Comparison of ENCODE assay signal across 14 mouse cellular contexts in genomic region chr2:169679951-169680350, GRCm38 (mm10). TPM values are rescaled to one million over a fixed set of nuclear protein-coding genes. Genes with fewer than 3 reads are reported as not detected.
DNase-seq lines count a peak whose midpoint lies in the region; ATAC-seq and TF ChIP-seq lines count a peak whose summit lies in the region.
"Had no signal": no experiment of that assay in that cellular context is flagged by ENCODE, and none has a peak within 500 bp of the region (broad histone marks: within the 10 kb centered on the region; RNA-seq: fewer than 3 reads in every experiment).

No protein-coding gene starts in this region.

- TF ChIP-seq CTCF in midbrain, postnatal 0 days (IDR thresholded peaks at IDR 0.05): no peak
- no peak for TF ChIP-seq CTCF in gastrocnemius, adult 2 months (IDR thresholded peaks at IDR 0.05)

- H3K4me1 ChIP-seq in hindbrain, embryonic 13.5 days (replicated peaks): peaks cover 40% of the 10 kb centered on the region
- H3K4me1 ChIP-seq in hindbrain, embryonic 10.5 days (replicated peaks): peaks cover 29% of the 10 kb centered on the region
- H3K4me1 ChIP-seq in brown adipose tissue, adult 24 weeks (ENCODE audit: control insufficient read depth, insufficient read depth, insufficient read length, low read length): peaks cover 21% of the 10 kb centered on the region; the same call in 1 of the 2 replicates
- H3K4me1 ChIP-seq in hindbrain, embryonic 16.5 days (ENCODE audit: control insufficient read depth, insufficient read depth, low read depth, low read length): peaks cover 23% of the 10 kb centered on the region; the same call in 1 of the 2 replicates
- peaks cover 4% of the 10 kb centered on the region; the same call in 1 of the 2 replicates for H3K4me1 ChIP-seq in midbrain, postnatal 0 days (ENCODE audit: insufficient read depth, low read length)

- intact Hi-C loops in gastrocnemius, adult 2 months (cut with DNase I): no loop called here

- no peak overlapping the region for H3K4me2 ChIP-seq in hindbrain, embryonic 13.5 days
- no peak overlapping the region for H3K4me2 ChIP-seq in hindbrain, embryonic 16.5 days (ENCODE audit: low read length)
- H3K4me2 ChIP-seq in midbrain, postnatal 0 days (ENCODE audit: low read depth, low read length, poor library complexity, severe bottlenecking): no peak overlapping the region
- H3K4me2 ChIP-seq: embryonic facial prominence, embryonic 13.5 days; heart, embryonic 15.5 days had no signal

- no peaks in the 10 kb centered on the region for H3K9me3 ChIP-seq in hindbrain, embryonic 13.5 days
- H3K9me3 ChIP-seq in hindbrain, embryonic 10.5 days: no peaks in the 10 kb centered on the region
- no peaks in the 10 kb centered on the region for H3K9me3 ChIP-seq in hindbrain, embryonic 16.5 days (ENCODE audit: control insufficient read depth, low read length)
- H3K9me3 ChIP-seq in midbrain, postnatal 0 days (ENCODE audit: low read length): no peaks in the 10 kb centered on the region
- H3K9me3 ChIP-seq: embryonic facial prominence, embryonic 13.5 days; heart, embryonic 15.5 days had no signal

- no peaks in the 10 kb centered on the region for H3K36me3 ChIP-seq in hindbrain, embryonic 13.5 days
- no peaks in the 10 kb centered on the region for H3K36me3 ChIP-seq in hindbrain, embryonic 10.5 days
- H3K36me3 ChIP-seq in hindbrain, embryonic 16.5 days (ENCODE audit: control insufficient read depth, insufficient read depth, low read length): no peaks in the 10 kb centered on the region
- H3K36me3 ChIP-seq in midbrain, postnatal 0 days (ENCODE audit: insufficient read depth, low read length): no peaks in the 10 kb centered on the region
- H3K36me3 ChIP-seq: embryonic facial prominence, embryonic 13.5 days; heart, embryonic 15.5 days had no signal

- no peak for DNase-seq in hindbrain, embryonic 10.5 days (ENCODE audit: low spot score)
- DNase-seq in midbrain, postnatal 0 days (ENCODE audit: low spot score): peak; percentile 45
- no peak for DNase-seq in gastrocnemius, adult 2 months
- DNase-seq in layer of hippocampus, adult 18-20 months (ENCODE audit: low spot score in 2 of 2): no peak
- no peak for DNase-seq in gastrocnemius, postnatal 4 days (ENCODE audit: low spot score in 2 of 2)
- DNase-seq: adrenal gland, postnatal 10 days; cerebellum, adult 9-10 months; lung, adult 2 months had no signal

- H3K27ac ChIP-seq in hindbrain, embryonic 13.5 days: peak overlapping the region; percentile 66
- no peak overlapping the region for H3K27ac ChIP-seq in hindbrain, embryonic 10.5 days
- 0 out of 2 replicates have a peak overlapping the region, but pooled peaks have one; percentile 5 for H3K27ac ChIP-seq in brown adipose tissue, adult 24 weeks (replicated peaks; ENCODE audit: low read depth, low read length)
- no peak overlapping the region for H3K27ac ChIP-seq in hindbrain, embryonic 16.5 days (ENCODE audit: low read depth, low read length)
- H3K27ac ChIP-seq in midbrain, postnatal 0 days (ENCODE audit: low read depth, low read length): peak overlapping the region; percentile 70
- H3K27ac ChIP-seq in gastrocnemius, adult 2 months: no peak overlapping the region
- H3K27ac ChIP-seq: embryonic facial prominence, embryonic 13.5 days had no signal

- H3K27me3 ChIP-seq in hindbrain, embryonic 13.5 days: no peaks in the 10 kb centered on the region
- H3K27me3 ChIP-seq in hindbrain, embryonic 10.5 days (ENCODE audit: insufficient read depth, poor library complexity, severe bottlenecking): no peaks in the 10 kb centered on the region
- H3K27me3 ChIP-seq in hindbrain, embryonic 16.5 days (replicated peaks; ENCODE audit: control insufficient read depth, insufficient read depth, low read length): no peaks in the 10 kb centered on the region
- no peaks in the 10 kb centered on the region for H3K27me3 ChIP-seq in midbrain, postnatal 0 days (ENCODE audit: insufficient read depth, low read length)
- H3K27me3 ChIP-seq: embryonic facial prominence, embryonic 13.5 days; heart, embryonic 15.5 days; Patski had no signal

- WGBS in hindbrain, embryonic 13.5 days: 51% methylated on average over 5 of the region's 5 CpGs
- WGBS in hindbrain, embryonic 10.5 days: 53% methylated on average over 5 of the region's 5 CpGs
- 37% methylated on average over 5 of the region's 5 CpGs for WGBS in hindbrain, embryonic 16.5 days
- WGBS in midbrain, postnatal 0 days: 25% methylated on average over 5 of the region's 5 CpGs

- no peak overlapping the region for H3K9ac ChIP-seq in hindbrain, embryonic 13.5 days
- 0 out of 2 replicates have a peak overlapping the region, but pooled peaks have one; percentile 8 for H3K9ac ChIP-seq in hindbrain, embryonic 16.5 days (ENCODE audit: low read depth, low read length)
- H3K9ac ChIP-seq in midbrain, postnatal 0 days (replicated peaks; ENCODE audit: low read length, poor library complexity, severe bottlenecking): no peak overlapping the region
- H3K9ac ChIP-seq: embryonic facial prominence, embryonic 13.5 days; heart, embryonic 15.5 days had no signal

- no peak overlapping the region for H3K4me3 ChIP-seq in hindbrain, embryonic 13.5 days
- H3K4me3 ChIP-seq in hindbrain, embryonic 10.5 days: no peak overlapping the region
- H3K4me3 ChIP-seq in brown adipose tissue, adult 24 weeks (ENCODE audit: insufficient read depth, low read depth, low read length): no peak overlapping the region
- no peak overlapping the region for H3K4me3 ChIP-seq in hindbrain, embryonic 16.5 days (ENCODE audit: low read length)
- H3K4me3 ChIP-seq in midbrain, postnatal 0 days (ENCODE audit: low read depth, low read length): no peak overlapping the region
- no peak overlapping the region for H3K4me3 ChIP-seq in gastrocnemius, adult 2 months
- H3K4me3 ChIP-seq: embryonic facial prominence, embryonic 13.5 days; heart, embryonic 15.5 days had no signal

- ATAC-seq in hindbrain, embryonic 13.5 days (ENCODE audit: low FRiP score): no peak
- ATAC-seq in hindbrain, embryonic 16.5 days: no peak
- no peak for ATAC-seq in midbrain, postnatal 0 days (ENCODE audit: low FRiP score)
- ATAC-seq: Patski had no signal

RNA-seq across cellular contexts. Expression of gene Tshz2, which starts 47.1 kb away (rescaled TPM):
- polyA plus RNA-seq in hindbrain, embryonic 13.5 days (2015; fragmentation: Nextera tagmentation; extraction: Ambion mirVana): 43.0 and 43.6 TPM in 2 replicates
- 3.0 and 5.1 TPM in 2 replicates for polyA plus RNA-seq in hindbrain, embryonic 10.5 days (2016; fragmentation: Nextera tagmentation; extraction: Ambion mirVana)
- polyA plus RNA-seq in brown adipose tissue, adult 24 weeks (2012; ENCODE audit: insufficient read depth, insufficient read length, missing spikeins): 11.3 and 19.5 TPM in 2 replicates
- 32.0 and 33.5 TPM in 2 replicates for polyA plus RNA-seq in hindbrain, embryonic 16.5 days (2015; fragmentation: Nextera tagmentation; extraction: Ambion mirVana)
- total RNA-seq in midbrain, postnatal 0 days (2014; rRNA removed): 37.2 and 40.8 TPM in 2 replicates
- 19.6 and 26.4 TPM in 2 replicates for polyA plus RNA-seq in midbrain, postnatal 0 days (2015; fragmentation: Nextera tagmentation; extraction: Ambion mirVana)
- total RNA-seq in gastrocnemius, adult 2 months (2021): 10 to 100 TPM; 10.3 to 14.8 TPM
- total RNA-seq in layer of hippocampus, adult 18-20 months (2021): 10 to 100 TPM; 29.3 to 44.3 TPM
- 10 to 100 TPM; 38.2 to 40.1 TPM for total RNA-seq in gastrocnemius, postnatal 4 days (2021)

Comparison
In these comparisons a context has a peak if more than half of its experiments do, and no peak if none do; other contexts are left out.
1. H3K27ac ChIP-seq: peak in hindbrain, embryonic 13.5 days (single experiment), brown adipose tissue, adult 24 weeks (single experiment) and midbrain, postnatal 0 days (single experiment); none in hindbrain, embryonic 10.5 days (single experiment), hindbrain, embryonic 16.5 days (single experiment) and gastrocnemius, adult 2 months (single experiment).